Mouse (Mus musculus): Measurements from ENCODE around the gene Ccdc30.
"Not testable (repeated sequence)": the region's sequence is repeated elsewhere in the genome, so short reads cannot be mapped to it uniquely, and the experiment has no call there.

Ccdc30 gene

GRCm38 (mm10) chr4:119305418-119305817, 109.9 kb downstream of the Ccdc30 start:
- DNase-seq (ENCODE audit: low spot score in 2 of 2) = no peak

- no peak for DNase-seq (ENCODE audit: low spot score in 2 of 2)
These were observed 112.0 kb downstream of the Ccdc30 start for GRCm38 (mm10) chr4:119303291-119303690.

- no peak for DNase-seq (ENCODE audit: low spot score in 2 of 2)
These were observed 113.5 kb downstream of the Ccdc30 start for GRCm38 (mm10) chr4:119301777-119302176.

- no peak for DNase-seq (ENCODE audit: low spot score in 2 of 2)
These were observed 114.6 kb downstream of the Ccdc30 start for GRCm38 (mm10) chr4:119300761-119301160.

- DNase-seq (ENCODE audit: low spot score in 2 of 2) = no peak
These were observed 118.0 kb downstream of the Ccdc30 start for GRCm38 (mm10) chr4:119297361-119297760.

GRCm38 (mm10) chr4:119295134-119295453, 120.2 kb downstream of the Ccdc30 start:
- DNase-seq (ENCODE audit: low spot score in 2 of 2) = no peak

- peak; percentile 99 to 100 for DNase-seq (ENCODE audit: low spot score in 2 of 2)
These were observed 120.7 kb downstream of the Ccdc30 start, which contains the start of gene Ybx1 for GRCm38 (mm10) chr4:119294415-119295133. TSS of gene Ybx1 (minus strand) at chr4:119294604.

GRCm38 (mm10) chr4:119293574-119294258, 121.6 kb downstream of the Ccdc30 start:
- DNase-seq (ENCODE audit: low spot score in 2 of 2) = peak in 1 of 2 experiments; percentile 15

- DNase-seq (ENCODE audit: low spot score in 2 of 2) = peak in 1 of 2 experiments; percentile 40
These were observed 122.3 kb downstream of the Ccdc30 start for GRCm38 (mm10) chr4:119292771-119293573.

- no peak for DNase-seq (ENCODE audit: low spot score in 2 of 2)
These were observed 123.4 kb downstream of the Ccdc30 start for GRCm38 (mm10) chr4:119291921-119292320.

GRCm38 (mm10) chr4:119285336-119285735, 130.0 kb downstream of the Ccdc30 start:
- DNase-seq (ENCODE audit: low spot score in 2 of 2) = no peak

- DNase-seq (ENCODE audit: low spot score in 2 of 2) = no peak
These were observed 130.5 kb downstream of the Ccdc30 start for GRCm38 (mm10) chr4:119284861-119285260.

- DNase-seq (ENCODE audit: low spot score in 2 of 2) = not testable (repeated sequence)
These were observed 136.5 kb downstream of the Ccdc30 start for GRCm38 (mm10) chr4:119278784-119279183.

GRCm38 (mm10) chr4:119275726-119276125, 139.6 kb downstream of the Ccdc30 start:
- no peak for DNase-seq (ENCODE audit: low spot score in 2 of 2)

GRCm38 (mm10) chr4:119275226-119275625, 140.1 kb downstream of the Ccdc30 start:
- no peak for DNase-seq (ENCODE audit: low spot score in 2 of 2)

GRCm38 (mm10) chr4:119274627-119275026, 140.7 kb downstream of the Ccdc30 start:
- no peak for DNase-seq (ENCODE audit: low spot score in 2 of 2)

Measured in spleen, postnatal 14 days (tissue).